Mouse (Mus musculus): ENCODE measurements around the gene Cab39. TPM values are rescaled to one million over a fixed set of nuclear protein-coding genes. Genes with fewer than 3 reads are reported as not detected.

The Cab39 gene
- total and polyA plus RNA-seq, 3 experiments: 90.2 to 239 (median 111) TPM

DNA sequence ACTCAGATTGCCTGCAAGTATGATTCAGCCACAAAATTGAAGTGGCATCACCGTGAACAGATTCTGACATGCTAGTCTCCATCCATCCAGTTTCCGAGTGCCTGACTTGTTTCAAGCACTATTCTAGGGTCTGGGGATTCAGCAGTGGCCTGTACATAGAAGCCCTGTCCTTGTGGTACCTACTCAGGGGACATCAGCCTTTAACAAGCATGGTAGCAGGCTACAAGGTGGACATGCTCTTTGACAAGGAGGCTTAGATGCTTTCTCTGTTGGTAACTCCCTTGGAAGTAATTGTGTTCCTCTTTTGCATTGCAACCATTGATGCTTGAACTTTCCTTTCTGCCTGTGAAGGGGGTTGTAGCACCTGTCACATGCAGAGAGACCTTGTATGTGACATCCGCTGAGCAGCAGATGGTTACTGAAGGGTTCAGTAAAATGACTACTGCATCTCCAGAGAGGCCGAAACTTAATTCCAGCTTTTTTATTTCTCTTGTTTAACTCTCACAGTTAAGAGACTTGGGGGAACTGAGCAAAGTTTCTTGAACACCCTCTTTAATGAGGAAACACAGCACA, 50.1 kb downstream of the Cab39 start:
- H3K4me2 ChIP-seq (ENCODE audit: insufficient read depth, low read depth, poor library complexity, severe bottlenecking): no peak overlapping the region
- H3K79me2 ChIP-seq (replicated peaks; ENCODE audit: control insufficient read depth, extremely low read depth, insufficient read depth, poor library complexity, severe bottlenecking): peaks cover 12% of the 10 kb centered on the region
- dilution Hi-C loops (cut with MboI; ENCODE audit: extremely low pct_ligation_motif_present, extremely low pct_unique_long_range_greater_than_20kb, low sequenced_read_pairs) (no loop called here), in situ Hi-C loops (cut with MboI; ENCODE audit: low pct_ligation_motif_present, low pct_unique_long_range_greater_than_20kb, low sequenced_read_pairs) (no loop called here)
- H3K27ac ChIP-seq (ENCODE audit: insufficient read depth, low read depth): peak overlapping the region; percentile 84
- H3K9me3 ChIP-seq (replicated peaks; ENCODE audit: low read length): no peaks in the 10 kb centered on the region
- no peak overlapping the region for H3K4me3 ChIP-seq (replicated peaks in 1 of 3; ENCODE audit: low read depth in 2 of 3, low read length in 2 of 3, poor library complexity in 1 of 3)
- TF ChIP-seq BHLHE40 (IDR thresholded peaks at IDR 0.05; ENCODE audit: low read depth, low read length) (peak; percentile 82), MEF2A (IDR thresholded peaks at IDR 0.05; ENCODE audit: borderline replicate concordance, low read depth, low read length) (no peak), CHD2 (IDR thresholded peaks at IDR 0.05; ENCODE audit: low read length) (peak; percentile 51; the same call in 1 of the 2 replicates), MYC (IDR thresholded peaks at IDR 0.05; ENCODE audit: low read depth, low read length) (peak; percentile 47; the same call in 1 of the 2 replicates), TBP (conservative IDR thresholded peaks at IDR 0.05; ENCODE audit: low read depth, low read length) (no peak), MXI1 (IDR thresholded peaks at IDR 0.05; ENCODE audit: low read depth, low read length) (peak; percentile 46; the same call in 1 of the 2 replicates), EP300 (IDR thresholded peaks at IDR 0.05; ENCODE audit: low read length) (peak; percentile 73), TCF12 (IDR thresholded peaks at IDR 0.05; ENCODE audit: low read depth, low read length) (0 out of 2 replicates have a peak, but pooled peaks have one; percentile 33), MAX (IDR thresholded peaks at IDR 0.05; ENCODE audit: low read length) (peak; percentile 64; the same call in 1 of the 2 replicates), ETS1 (conservative IDR thresholded peaks at IDR 0.05; ENCODE audit: low read depth, low read length) (peak; percentile 75), SIN3A (IDR thresholded peaks at IDR 0.05; ENCODE audit: low read length) (peak; percentile 62; the same call in 1 of the 2 replicates), JUN (IDR thresholded peaks at IDR 0.05; ENCODE audit: insufficient read depth, low read depth, low read length) (no peak), ZNF384 (IDR thresholded peaks at IDR 0.05; ENCODE audit: low read depth, low read length) (no peak)
- peaks cover 35 to 75% of the 10 kb centered on the region in 2 experiments for H3K36me3 ChIP-seq (replicated peaks in 1 of 2; ENCODE audit: control insufficient read depth in 1 of 2, insufficient read depth in 1 of 2, low read length in 1 of 2)
- DNase-seq (ENCODE audit: extremely low read depth): peak; percentile 85
- no peaks in the 10 kb centered on the region for H3K27me3 ChIP-seq (replicated peaks)
- peaks cover 26 to 92% of the 10 kb centered on the region in 2 experiments for H3K4me1 ChIP-seq (ENCODE audit: control insufficient read depth in 1 of 2, insufficient read depth in 2 of 2)
- no peak overlapping the region for H3K9ac ChIP-seq (ENCODE audit: insufficient read depth, low read depth)

DNA sequence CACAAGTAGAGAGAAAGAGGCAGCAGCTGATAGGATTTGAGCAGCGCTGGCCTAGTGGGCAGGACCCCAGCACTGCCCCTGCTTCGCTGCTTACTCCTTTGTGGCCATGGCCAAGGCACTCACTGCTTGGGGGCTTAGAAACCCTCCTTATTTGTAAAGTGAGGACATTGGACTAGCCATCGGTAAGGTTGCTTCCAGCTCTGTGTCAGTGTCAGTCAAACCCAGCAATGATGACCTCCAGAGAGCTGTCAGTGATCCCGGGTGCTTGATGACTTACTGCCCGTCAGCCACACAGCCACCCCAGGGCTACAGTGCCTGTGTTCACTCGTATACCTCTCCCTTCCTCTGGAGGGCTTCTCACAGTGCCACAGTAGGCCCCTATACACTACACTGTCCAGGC, 51.7 kb downstream of the Cab39 start:
- peaks cover 41 to 76% of the 10 kb centered on the region in 2 experiments for H3K36me3 ChIP-seq (replicated peaks in 1 of 2; ENCODE audit: control insufficient read depth in 1 of 2, insufficient read depth in 1 of 2, low read length in 1 of 2)
- DNase-seq (ENCODE audit: extremely low read depth): no peak
- H3K9ac ChIP-seq (ENCODE audit: insufficient read depth, low read depth): no peak overlapping the region
- in situ Hi-C loops (cut with MboI; ENCODE audit: low pct_ligation_motif_present, low pct_unique_long_range_greater_than_20kb, low sequenced_read_pairs) (no loop called here), dilution Hi-C loops (cut with MboI; ENCODE audit: extremely low pct_ligation_motif_present, extremely low pct_unique_long_range_greater_than_20kb, low sequenced_read_pairs) (no loop called here)
- H3K27me3 ChIP-seq (replicated peaks): no peaks in the 10 kb centered on the region
- no peak overlapping the region for H3K4me3 ChIP-seq (replicated peaks in 1 of 3; ENCODE audit: low read depth in 2 of 3, low read length in 2 of 3, poor library complexity in 1 of 3)
- no peaks in the 10 kb centered on the region for H3K9me3 ChIP-seq (replicated peaks; ENCODE audit: low read length)
- H3K27ac ChIP-seq (ENCODE audit: insufficient read depth, low read depth): no peak overlapping the region
- no peak overlapping the region for H3K4me2 ChIP-seq (ENCODE audit: insufficient read depth, low read depth, poor library complexity, severe bottlenecking)
- peaks cover 8% of the 10 kb centered on the region for H3K79me2 ChIP-seq (replicated peaks; ENCODE audit: control insufficient read depth, extremely low read depth, insufficient read depth, poor library complexity, severe bottlenecking)
- TF ChIP-seq RAD21 (IDR thresholded peaks at IDR 0.05; ENCODE audit: low read depth, low read length) (no peak), CTCF (conservative IDR thresholded peaks at IDR 0.05 in 1 of 2, IDR thresholded peaks at IDR 0.05 in 1 of 2; ENCODE audit: low read depth in 2 of 2, low read length in 2 of 2) (no peak)
- H3K4me1 ChIP-seq (ENCODE audit: control insufficient read depth in 1 of 2, insufficient read depth in 2 of 2): peaks cover 19 to 76% of the 10 kb centered on the region in 2 experiments
